ENCODE assay signal across 13 mouse cellular contexts in genomic region chr9:53075931-53076330, GRCm38 (mm10).
"Had no signal": no experiment of that assay in that cellular context is flagged by ENCODE, and none has a peak within 500 bp of the region (broad histone marks: within the 10 kb centered on the region; RNA-seq: fewer than 3 reads in every experiment).

No protein-coding gene starts in this region.

- DNase-seq: lung, adult 18-20 months; lung, embryonic 14.5 days; lung, postnatal 10 days; lung, postnatal 4 days; midbrain, embryonic 14.5 days; retina, postnatal 1 day; right cerebral cortex, adult 18-20 months; right cerebral cortex, postnatal 25 days; right cerebral cortex, postnatal 4 days; spleen, adult 18-20 months; thymus, adult 2 months; thymus, postnatal 25 days; thymus, postnatal 4 days had no signal
